Mouse (Mus musculus): Measurements from ENCODE around the gene Dvl2. TPM values are rescaled to one million over a fixed set of nuclear protein-coding genes. Genes with fewer than 3 reads are reported as not detected.

The Dvl2 gene
- polyA plus RNA-seq, 1 experiment from 2014 or later: 9.8 TPM

DNA sequence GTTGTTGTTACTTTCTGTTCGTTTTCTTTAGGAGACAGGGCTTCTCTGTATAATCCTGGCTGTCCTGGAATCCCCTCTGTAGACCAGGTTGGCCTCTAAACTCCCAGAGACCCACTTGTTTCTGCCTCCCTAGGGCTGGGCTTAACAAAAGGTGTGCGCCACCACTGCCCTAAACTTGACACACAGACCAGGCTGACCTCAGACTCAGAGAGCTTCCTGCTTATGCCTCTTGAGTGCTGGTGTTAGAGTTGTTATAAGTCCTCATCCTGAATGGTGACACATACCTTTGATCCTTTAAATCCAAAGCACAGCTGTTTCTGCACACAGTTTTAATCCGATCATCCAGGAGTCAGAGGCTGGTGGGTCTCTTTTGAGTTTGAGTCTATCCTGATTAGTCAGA lies 7.5 kb upstream of the Dvl2 start:
- ATAC-seq (ENCODE audit: low FRiP score, low TSS enrichment) (no peak), DNase-seq (ENCODE audit: low spot score) (no peak)
- no peaks in the 10 kb centered on the region for H3K27me3 ChIP-seq (ENCODE audit: control insufficient read depth, insufficient read depth, low read length)
- H3K27ac ChIP-seq (replicated peaks): 0 out of 2 replicates have a peak overlapping the region, but pooled peaks have one; percentile 5
- WGBS: 85% methylated on average over 3 of the region's 3 CpGs
- TF ChIP-seq CTCF (IDR thresholded peaks at IDR 0.05; ENCODE audit: low read depth): no peak
- TF ChIP-seq EP300 (optimal IDR thresholded peaks at IDR 0.05): no peak
- H3K4me2 ChIP-seq (replicated peaks; ENCODE audit: low read depth): peak overlapping the region; percentile 70
- no peaks in the 10 kb centered on the region for H3K9me3 ChIP-seq (ENCODE audit: control insufficient read depth, low read length)
- no peak overlapping the region; the same call in 1 of the 2 replicates for H3K9ac ChIP-seq (ENCODE audit: low read length)
- H3K4me3 ChIP-seq (ENCODE audit: low read depth, low read length): no peak overlapping the region; the same call in 1 of the 2 replicates
- no peaks in the 10 kb centered on the region; the same call in 1 of the 2 replicates for H3K4me1 ChIP-seq (replicated peaks; ENCODE audit: control insufficient read depth, insufficient read depth)
- peaks cover 19% of the 10 kb centered on the region for H3K36me3 ChIP-seq (ENCODE audit: control insufficient read depth, insufficient read depth, low read length)

DNA sequence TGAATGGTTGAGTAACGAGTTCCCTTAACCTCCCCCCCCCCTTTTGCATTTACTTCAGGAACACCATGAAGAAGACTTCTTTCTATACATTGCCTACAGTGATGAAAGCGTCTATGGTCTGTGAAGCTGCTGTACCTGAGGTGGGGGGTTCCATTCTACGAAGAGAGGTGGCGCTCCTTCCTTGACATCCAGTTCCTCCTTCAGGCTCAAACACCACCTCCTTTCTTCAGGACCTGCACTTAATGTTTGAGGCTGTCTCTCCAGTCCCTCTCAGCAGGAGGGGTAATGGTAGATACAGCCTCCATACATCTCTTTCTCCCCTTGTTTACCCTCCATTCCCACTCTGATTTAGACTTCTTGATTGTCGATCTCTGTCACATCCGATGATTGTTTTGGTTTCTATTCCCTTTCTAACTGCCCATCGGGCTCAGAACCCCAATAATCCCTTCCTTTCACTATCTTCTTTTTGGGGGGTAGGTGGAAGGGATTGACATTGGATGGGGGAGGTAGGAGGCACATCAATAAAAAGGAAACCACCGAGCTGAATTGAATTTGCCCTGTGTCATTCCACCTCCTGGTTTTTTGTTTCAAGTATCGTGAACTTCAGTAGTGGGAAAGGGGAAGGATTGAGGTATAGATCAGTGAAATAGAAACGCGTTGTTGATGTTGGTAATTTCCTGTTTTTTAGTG lies 5.8 kb upstream of the Dvl2 start:
- WGBS: 80% methylated on average over 11 of the region's 11 CpGs
- Histone ChIP-seq H3K4me1 (replicated peaks; ENCODE audit: control insufficient read depth, insufficient read depth) (no peaks in the 10 kb centered on the region; the same call in 1 of the 2 replicates), H3K4me3 (ENCODE audit: low read depth, low read length) (no peak overlapping the region), H3K9me3 (ENCODE audit: control insufficient read depth, low read length) (no peaks in the 10 kb centered on the region), H3K4me2 (replicated peaks; ENCODE audit: low read depth) (no peak overlapping the region), H3K36me3 (ENCODE audit: control insufficient read depth, insufficient read depth, low read length) (peaks cover 20% of the 10 kb centered on the region), H3K27me3 (ENCODE audit: control insufficient read depth, insufficient read depth, low read length) (no peaks in the 10 kb centered on the region), H3K9ac (ENCODE audit: low read length) (no peak overlapping the region), H3K27ac (replicated peaks) (no peak overlapping the region)
- ATAC-seq (ENCODE audit: low FRiP score, low TSS enrichment) (no peak), DNase-seq (ENCODE audit: low spot score) (no peak)
- TF ChIP-seq EP300 (optimal IDR thresholded peaks at IDR 0.05) (no peak), CTCF (IDR thresholded peaks at IDR 0.05; ENCODE audit: low read depth) (peak; percentile 36; the same call in 1 of the 2 replicates)

DNA sequence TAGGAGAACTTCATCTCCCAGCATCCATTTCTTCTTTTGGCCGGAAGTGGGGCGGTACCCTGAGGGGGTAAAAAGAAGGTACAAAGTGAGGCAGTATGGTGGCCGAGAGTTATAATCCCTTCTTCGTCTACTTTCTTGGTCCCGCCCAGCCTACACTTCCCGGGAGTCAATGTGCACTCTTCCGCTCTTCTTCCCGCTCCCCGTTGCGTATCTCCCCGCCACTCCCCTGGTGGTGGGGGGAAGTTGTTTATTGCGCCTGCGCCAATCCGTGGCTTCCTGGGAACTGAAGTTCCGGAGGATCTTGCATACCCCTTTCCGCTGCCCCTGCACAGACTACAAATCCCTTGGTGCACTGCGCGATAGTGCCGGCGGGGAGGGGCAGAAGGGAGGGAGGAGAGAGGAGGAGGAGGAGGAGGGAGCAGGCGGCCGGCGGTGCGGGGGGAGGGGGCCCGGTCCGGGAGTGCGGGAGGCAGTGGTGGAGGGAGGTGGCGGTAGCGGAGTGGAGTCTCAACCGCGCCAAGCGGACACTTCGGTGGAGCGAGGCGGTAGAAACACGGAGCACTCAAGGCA lies 4.9 kb upstream of the Dvl2 start, which contains the start of gene Phf23:
Gene Phf23, plus strand, starts transcription at position 387 of the 570 bp plus-strand sequence.
- H3K9ac ChIP-seq (ENCODE audit: low read length): peak within 1 kb of the TSS; percentile 90
- ATAC-seq (ENCODE audit: low FRiP score, low TSS enrichment): peak; percentile 85
- H3K9me3 ChIP-seq (ENCODE audit: control insufficient read depth, low read length): no peaks in the 10 kb centered on the region
- peak within 1 kb of the TSS; percentile 98 for H3K27ac ChIP-seq (replicated peaks)
- WGBS: under 1% methylated on average over 29 of the region's 36 CpGs
- H3K4me3 ChIP-seq (ENCODE audit: low read depth, low read length): peak within 1 kb of the TSS; percentile 92
- H3K36me3 ChIP-seq (ENCODE audit: control insufficient read depth, insufficient read depth, low read length): peaks cover 20% of the 10 kb centered on the region
- H3K27me3 ChIP-seq (ENCODE audit: control insufficient read depth, insufficient read depth, low read length): no peaks in the 10 kb centered on the region
- peak within 1 kb of the TSS; percentile 69 for H3K4me2 ChIP-seq (replicated peaks; ENCODE audit: low read depth)
- peak; percentile 99 for DNase-seq (ENCODE audit: low spot score)
- TF ChIP-seq CTCF (IDR thresholded peaks at IDR 0.05; ENCODE audit: low read depth) (peak; percentile 70), EP300 (optimal IDR thresholded peaks at IDR 0.05) (peak; percentile 74)
- no peaks in the 10 kb centered on the region; the same call in 1 of the 2 replicates for H3K4me1 ChIP-seq (replicated peaks; ENCODE audit: control insufficient read depth, insufficient read depth)

DNA sequence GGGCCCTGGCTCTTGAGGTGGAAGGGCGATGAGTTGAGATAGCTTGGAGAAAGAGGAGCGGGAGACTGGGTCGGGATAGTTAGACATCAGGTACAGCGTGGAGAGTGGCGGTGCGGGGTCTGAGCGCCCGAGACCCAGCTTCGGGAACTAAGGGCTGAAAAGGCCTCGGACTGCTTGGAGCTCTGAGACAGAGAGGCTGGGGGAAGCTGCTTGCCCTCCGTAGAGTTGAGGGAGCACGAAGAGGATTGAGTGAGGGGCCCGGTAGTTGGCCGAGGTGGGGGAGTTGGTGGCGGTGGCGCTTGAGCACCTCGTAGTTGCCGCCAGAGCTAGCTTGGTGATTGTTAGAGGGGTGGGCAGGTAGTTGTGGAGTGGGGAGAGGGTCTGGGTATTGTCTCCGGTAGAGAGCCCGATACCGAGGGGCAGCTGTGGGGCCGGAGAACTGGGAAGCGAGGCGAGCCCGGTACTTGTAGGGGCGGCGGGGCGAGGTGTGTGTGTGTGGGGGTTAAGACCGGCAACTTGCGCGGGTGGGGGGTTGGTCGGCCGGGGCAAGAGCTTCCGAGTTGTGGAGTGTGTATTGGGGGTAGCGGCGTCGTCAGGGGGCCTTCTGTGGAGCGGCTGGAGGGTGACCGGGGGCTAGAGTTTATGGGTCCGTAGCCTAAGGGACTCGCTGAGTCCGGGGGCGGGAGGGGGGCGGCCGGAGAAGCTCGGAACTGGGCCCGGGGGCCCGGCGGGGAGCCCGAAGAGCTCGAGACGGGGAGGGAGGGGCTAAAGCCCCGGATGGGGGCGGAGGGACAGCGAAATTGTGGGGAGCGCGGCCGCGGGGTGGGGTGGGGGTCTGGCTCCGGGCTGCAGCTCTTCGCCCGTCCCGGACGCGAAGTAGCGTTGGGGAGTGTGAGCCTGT lies 4.0 kb upstream of the Dvl2 start:
- H3K36me3 ChIP-seq (ENCODE audit: control insufficient read depth, insufficient read depth, low read length): peaks cover 20% of the 10 kb centered on the region
- under 1% methylated on average over 55 of the region's 66 CpGs for WGBS
- H3K27ac ChIP-seq (replicated peaks): peak overlapping the region; percentile 98
- H3K27me3 ChIP-seq (ENCODE audit: control insufficient read depth, insufficient read depth, low read length): no peaks in the 10 kb centered on the region
- H3K9me3 ChIP-seq (ENCODE audit: control insufficient read depth, low read length): no peaks in the 10 kb centered on the region
- no peak for TF ChIP-seq CTCF (IDR thresholded peaks at IDR 0.05; ENCODE audit: low read depth)
- no peak for TF ChIP-seq EP300 (optimal IDR thresholded peaks at IDR 0.05)
- DNase-seq (ENCODE audit: low spot score): peak; percentile 76
- peak overlapping the region; percentile 92 for H3K4me3 ChIP-seq (ENCODE audit: low read depth, low read length)
- H3K4me2 ChIP-seq (replicated peaks; ENCODE audit: low read depth): peak overlapping the region; percentile 69
- no peaks in the 10 kb centered on the region; the same call in 1 of the 2 replicates for H3K4me1 ChIP-seq (replicated peaks; ENCODE audit: control insufficient read depth, insufficient read depth)
- peak; percentile 0; the same call in 1 of the 2 replicates for ATAC-seq (ENCODE audit: low FRiP score, low TSS enrichment)
- peak overlapping the region; percentile 90 for H3K9ac ChIP-seq (ENCODE audit: low read length)

DNA sequence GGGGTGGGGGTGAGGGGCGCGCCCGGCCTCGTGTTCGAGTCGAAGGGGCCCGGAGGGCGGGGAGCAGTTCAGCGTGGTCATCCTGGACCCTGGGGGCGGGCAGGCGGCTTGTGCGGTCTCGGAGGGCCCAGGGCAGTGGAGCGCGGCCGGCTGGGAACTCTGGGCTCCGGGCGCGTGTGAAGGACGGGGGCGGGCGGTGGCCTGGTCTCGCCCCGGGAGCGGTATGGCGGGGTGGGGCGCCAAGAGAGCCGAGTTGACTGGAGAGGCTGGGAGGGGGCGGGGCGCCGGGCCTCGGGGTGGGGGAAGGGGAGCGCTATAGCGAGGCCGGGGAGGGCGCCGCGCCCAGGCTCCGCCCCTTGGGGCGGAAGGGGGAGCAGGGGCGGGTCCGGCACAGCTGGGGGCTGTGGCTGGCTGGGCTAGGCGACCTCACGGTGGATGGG lies 3.3 kb upstream of the Dvl2 start:
- Histone ChIP-seq H3K9ac (ENCODE audit: low read length) (peak overlapping the region; percentile 90), H3K9me3 (ENCODE audit: control insufficient read depth, low read length) (no peaks in the 10 kb centered on the region), H3K4me2 (replicated peaks; ENCODE audit: low read depth) (peak overlapping the region; percentile 69), H3K27ac (replicated peaks) (peak overlapping the region; percentile 98), H3K27me3 (ENCODE audit: control insufficient read depth, insufficient read depth, low read length) (no peaks in the 10 kb centered on the region), H3K36me3 (ENCODE audit: control insufficient read depth, insufficient read depth, low read length) (peaks cover 20% of the 10 kb centered on the region), H3K4me1 (replicated peaks; ENCODE audit: control insufficient read depth, insufficient read depth) (no peaks in the 10 kb centered on the region; the same call in 1 of the 2 replicates), H3K4me3 (ENCODE audit: low read depth, low read length) (peak overlapping the region; percentile 92)
- DNase-seq (ENCODE audit: low spot score): peak; percentile 97
- peak; percentile 69 for ATAC-seq (ENCODE audit: low FRiP score, low TSS enrichment)
- no peak for TF ChIP-seq EP300 (optimal IDR thresholded peaks at IDR 0.05)
- TF ChIP-seq CTCF (IDR thresholded peaks at IDR 0.05; ENCODE audit: low read depth): no peak
- under 1% methylated on average over 29 of the region's 44 CpGs for WGBS

All from stomach, postnatal 0 days (tissue).